Mouse (Mus musculus) adrenal gland, adult 8-10 months (tissue): ENCODE data around the gene Tns1. TPM values are rescaled to one million over a fixed set of nuclear protein-coding genes. Genes with fewer than 3 reads are reported as not detected.

ENCODE experiments used
- DNase-seq: peaks from one replicate; pipeline ENCODE4 v3.0.0; 2022
- total RNA-seq, 4 experiments: library from RNA; stranded (reverse); gene quantifications; 2 replicates each; pipeline ENCODE4 v1.2.4; 2022

The Tns1 gene
- total RNA-seq, 4 experiments from 2014 or later, result 461 to 578 (median 489) TPM

- DNase-seq, result no peak
Observed at GRCm38 (mm10) chr1:74012706-74013105, 111.5 kb downstream of the Tns1 start.

- DNase-seq, result no peak
Observed at GRCm38 (mm10) chr1:74009495-74009894, 114.8 kb downstream of the Tns1 start.

DNA sequence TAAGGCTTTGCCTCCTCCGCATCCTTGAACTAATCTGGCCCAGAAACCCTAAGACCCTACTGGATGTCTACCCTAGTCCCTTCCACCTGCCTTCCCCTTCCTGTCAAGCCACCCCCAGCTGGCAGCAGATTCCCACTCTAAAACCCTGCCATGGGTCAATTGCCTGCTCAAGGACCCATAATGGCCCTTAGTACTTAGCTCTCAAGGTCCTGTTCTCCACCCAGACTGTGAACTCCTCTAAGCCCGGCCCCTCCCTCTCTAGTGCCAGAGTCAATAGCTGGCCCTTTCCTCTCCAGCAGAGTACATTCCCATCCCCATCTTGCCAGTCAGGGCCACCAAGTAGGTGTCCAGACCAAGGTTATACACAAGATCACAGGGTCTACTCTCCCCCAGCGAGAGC lies 115.3 kb downstream of the Tns1 start:
- DNase-seq, result no peak

DNA sequence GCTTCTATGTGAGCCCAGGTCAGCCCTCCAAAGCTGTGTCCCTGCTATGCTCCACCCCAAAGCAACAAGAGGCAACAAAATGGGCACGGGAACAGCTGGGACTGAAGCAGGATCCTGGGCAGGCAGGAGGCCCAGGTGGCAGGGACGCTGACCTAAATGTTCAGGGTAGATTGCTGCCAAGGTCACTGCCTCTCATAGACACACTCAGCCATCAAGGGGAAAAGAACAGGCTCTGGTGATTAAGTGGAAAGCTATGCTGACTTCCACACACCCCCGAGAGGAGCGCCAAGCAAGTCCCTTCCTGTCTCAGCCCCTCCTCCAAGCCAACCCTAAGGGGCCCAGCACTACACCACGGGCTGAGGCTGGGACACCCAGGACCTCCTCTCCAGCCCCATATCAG lies 115.8 kb downstream of the Tns1 start:
- DNase-seq, result peak; percentile 88

DNA sequence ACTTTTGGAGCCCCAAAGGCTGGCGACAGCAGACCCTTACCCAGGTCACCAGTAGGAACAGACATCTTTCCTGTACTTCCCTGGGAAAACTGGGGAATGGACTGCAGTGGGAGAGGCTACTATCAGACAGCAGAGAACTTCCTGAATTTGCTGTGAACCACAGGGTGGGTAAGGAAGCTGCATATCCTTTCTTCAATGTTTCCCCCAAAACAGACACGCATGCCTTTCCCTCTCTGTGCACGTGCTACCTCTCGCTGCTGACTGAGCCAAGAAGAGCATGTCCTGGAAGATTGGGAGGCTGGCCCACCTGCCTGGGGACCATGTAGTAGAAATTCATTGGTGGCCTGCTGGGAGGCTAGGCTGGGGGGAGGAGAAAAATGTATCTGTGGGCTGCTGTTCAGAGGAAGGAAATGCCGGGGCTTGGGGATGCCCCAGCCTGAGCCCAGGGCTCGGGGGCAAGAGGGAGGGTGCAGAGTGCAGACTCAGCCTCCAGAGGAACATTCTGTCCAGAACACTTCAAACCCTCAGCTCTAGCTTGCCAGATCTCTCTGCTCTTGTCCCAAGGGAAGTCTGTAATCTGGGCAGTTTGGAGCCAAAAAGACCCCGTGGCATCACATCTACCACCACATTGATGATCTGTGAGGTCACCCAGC lies 116.7 kb downstream of the Tns1 start:
- no peak for DNase-seq

DNA sequence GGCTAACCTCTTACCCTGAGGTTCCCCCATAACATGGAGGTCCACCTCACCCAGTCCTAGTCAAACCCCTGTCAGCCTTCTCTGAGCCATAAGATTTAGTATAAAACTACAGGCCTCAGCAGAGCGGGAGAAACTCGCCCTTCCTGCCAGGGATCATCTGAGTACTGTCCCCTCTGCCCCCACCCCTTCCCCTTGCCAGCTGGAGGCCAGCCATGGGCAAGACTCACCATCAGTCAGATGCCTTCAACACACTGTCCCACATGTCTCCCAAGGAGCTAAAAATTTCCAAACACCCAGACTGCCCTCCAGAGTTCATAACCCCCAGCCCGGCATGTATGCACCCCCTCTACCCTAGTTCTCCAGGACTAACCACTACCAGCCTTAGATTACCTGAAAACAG lies 119.2 kb downstream of the Tns1 start:
- DNase-seq, result peak; percentile 80

DNA sequence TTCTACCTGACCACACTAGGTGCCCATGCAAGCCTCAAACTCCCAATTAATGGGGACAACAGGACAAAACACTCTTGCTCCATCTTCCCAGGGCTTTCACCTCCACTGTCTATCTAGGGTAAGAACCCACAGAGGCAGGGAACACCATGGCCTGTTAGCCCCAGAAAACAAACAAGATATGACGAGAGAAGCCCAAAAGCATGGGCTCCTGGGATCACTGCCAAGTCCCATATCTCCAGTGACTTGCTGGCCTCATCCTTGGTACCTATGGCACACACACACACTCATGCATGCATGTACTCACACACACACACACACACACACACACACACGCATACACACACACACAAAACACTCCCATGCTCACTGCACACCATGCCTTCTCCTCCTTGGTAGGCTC lies 120.5 kb downstream of the Tns1 start:
- no peak for DNase-seq

DNA sequence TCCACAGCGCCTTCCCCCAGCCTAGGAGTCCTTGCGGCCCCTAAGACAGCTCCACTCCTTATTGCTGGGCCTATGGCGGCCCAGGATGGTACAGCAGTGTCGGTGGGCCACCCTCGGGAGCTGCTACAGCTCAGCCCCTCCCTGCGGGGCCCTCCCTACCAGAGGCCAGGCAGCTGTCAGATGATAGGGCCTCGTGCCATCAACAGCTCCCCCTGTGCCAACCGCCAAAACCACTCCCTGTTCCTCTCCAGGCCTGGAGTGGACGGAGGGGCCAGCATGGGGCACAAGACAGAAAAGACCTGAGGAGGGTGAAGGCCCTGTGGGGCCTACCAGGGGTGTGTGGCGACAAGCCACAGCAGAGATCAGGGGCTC lies 122.8 kb downstream of the Tns1 start:
- no peak for DNase-seq

- DNase-seq, result no peak
Observed at GRCm38 (mm10) chr1:74000810-74001448, 123.3 kb downstream of the Tns1 start.

DNA sequence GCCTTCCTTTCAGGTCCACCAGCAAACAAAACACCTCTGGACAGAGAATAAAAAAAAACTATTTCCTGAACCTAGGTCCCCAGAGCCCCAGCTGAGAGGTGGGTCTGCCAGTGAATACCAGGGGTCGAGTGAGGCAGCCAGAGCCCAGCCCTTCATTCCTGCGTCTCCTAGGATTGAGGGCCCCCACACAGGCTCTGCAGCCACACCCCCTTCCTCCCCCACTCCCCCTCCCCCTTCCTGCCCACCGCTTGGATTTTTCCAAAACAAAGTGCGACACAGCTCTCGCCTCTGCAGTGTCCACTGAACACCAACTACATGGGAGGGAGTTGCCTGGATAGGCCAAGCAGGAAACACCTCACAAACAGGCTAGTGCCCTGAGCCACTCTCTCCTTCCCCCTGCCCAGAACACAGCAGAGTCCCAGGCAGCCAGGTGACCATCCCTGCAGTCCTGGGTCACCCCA lies 124.0 kb downstream of the Tns1 start:
- DNase-seq, result no peak

GRCm38 (mm10) chr1:73999533-73999932 lies 124.7 kb downstream of the Tns1 start:
- DNase-seq, result no peak

DNA sequence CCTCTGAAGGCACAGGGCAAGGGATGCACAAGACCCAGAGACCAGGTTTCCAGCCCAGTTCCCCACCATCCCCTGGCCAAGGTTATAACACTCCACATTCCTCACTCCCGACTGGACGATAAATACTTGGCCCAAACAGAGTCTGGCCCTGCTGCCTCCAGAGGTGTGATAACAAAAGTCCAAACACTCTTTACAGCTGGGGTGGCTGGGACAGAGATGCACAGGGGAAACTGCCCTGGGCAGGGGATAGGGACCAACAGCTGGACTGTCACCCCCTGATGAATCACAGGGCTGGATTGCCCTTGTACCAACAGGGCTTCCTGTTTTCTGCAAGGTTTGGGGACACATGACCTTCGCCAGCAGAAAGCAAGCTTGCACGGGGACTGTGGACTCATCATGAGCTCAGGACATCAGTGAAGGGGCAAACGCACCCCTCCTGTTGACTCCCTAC lies 125.3 kb downstream of the Tns1 start:
- peak; percentile 81 for DNase-seq

DNA sequence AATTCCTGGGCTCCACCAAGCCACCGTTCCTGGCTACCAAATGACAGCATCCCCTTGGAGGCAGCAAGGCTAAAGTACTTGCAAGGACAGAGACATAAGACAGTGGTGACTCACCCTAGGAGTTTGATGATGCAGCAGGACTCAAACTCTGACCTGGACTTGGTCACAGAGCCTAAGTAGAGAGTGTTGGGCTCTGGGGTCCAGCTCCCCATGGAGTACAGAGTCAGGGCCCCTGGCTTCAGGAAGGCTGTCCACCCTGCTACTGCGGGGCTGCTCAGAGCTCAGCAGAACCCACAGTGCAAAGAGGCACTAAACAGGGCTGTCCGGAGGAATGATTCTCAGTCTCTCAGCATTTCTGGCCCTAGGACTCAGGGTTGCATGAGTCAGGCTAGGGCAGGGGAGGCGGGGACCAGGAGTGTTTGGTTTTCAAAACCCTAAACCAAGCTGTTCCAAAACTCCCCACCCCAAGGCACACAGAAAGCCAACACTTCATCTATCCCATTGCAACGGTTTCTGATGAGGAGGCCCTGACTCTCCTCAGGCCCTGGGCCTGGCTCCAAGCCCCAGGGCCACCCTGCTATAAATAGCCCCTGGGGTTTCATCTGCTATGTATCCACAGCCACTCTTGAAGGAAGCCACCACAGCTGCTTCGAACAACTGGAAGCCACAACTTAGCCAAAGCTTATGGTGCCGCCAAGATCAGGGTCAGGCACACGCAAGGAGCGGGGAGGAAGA lies 126.0 kb downstream of the Tns1 start:
- DNase-seq, result peak; percentile 82

- no peak for DNase-seq
Observed at GRCm38 (mm10) chr1:73997341-73997740, 126.9 kb downstream of the Tns1 start.

GRCm38 (mm10) chr1:73996650-73997049 lies 127.6 kb downstream of the Tns1 start:
- DNase-seq, result no peak

- no peak for DNase-seq
Observed at GRCm38 (mm10) chr1:73996209-73996608, 128.0 kb downstream of the Tns1 start.

DNA sequence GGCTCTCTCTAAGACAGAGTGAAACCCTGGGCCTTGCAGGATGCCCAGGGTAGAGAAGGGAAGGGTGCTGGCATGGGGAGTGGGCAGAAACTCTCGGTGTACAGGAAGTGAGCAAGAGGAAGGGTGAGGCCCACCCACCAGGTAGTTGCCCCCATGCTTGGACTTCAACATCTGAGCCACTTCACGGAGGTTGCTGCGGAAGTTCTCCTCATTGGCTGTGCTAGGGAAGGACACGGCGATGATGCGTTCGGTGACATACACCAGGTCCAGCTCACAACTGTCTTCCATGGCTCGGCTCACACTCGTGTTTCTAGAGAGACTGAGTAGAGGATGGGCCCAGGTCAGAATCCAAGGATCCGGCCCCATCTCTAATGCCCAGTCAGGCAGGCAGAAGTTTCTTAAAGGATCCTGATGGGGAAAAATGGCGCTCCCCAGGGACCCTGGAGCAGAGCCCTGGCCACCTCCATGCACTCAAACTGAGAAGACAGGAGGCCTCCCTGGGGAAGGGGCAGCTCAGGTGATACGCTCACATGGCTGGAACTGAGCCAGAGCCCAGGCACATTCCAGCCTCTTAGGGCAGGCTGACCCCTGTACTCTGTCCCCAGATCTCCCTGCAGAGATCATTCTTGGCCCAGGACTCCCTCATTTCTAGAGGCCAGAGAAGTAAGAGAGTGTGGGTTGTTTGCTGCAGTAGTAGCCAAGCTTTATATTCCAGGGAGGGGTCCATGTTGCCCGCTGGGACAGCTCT lies 129.0 kb downstream of the Tns1 start:
- no peak for DNase-seq

GRCm38 (mm10) chr1:73993901-73994426 lies 130.3 kb downstream of the Tns1 start:
- DNase-seq, result no peak

- no peak for DNase-seq
Observed at GRCm38 (mm10) chr1:73993279-73993678, 131.0 kb downstream of the Tns1 start.

DNA sequence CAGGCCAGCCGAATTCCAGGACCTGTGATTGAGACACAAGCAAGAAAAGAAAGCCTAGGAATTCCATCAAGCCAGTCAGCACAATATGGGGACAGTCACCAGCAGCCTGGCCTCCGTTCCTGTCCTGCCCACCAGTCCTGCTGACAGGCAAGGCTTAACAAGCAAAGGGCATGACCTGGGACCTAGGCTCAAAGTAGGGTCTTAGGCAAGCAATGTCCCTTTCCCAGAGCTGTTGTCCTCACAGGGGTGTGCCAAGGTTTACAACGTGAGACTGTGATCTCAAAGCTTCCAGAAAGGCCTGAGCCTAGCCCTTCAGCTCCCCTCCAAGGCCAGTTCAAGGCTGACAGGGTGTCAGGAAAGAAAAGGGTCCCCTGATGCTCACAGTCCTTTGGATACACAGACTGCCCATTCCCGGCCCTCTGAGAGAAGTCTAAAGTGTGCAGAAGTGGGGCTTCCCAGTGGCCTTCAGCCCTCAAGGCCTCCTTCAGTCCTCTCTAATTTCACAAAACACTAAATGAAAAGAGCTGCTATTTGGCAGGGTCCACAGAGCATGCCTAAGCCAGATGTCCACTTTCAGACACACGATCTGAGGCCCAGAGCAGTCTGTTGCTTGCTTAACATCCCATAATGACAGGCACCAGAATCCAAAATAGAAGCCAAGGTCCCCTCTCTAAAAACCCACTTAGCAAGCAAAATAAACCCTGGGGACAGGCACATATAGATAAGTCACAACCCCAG lies 131.9 kb downstream of the Tns1 start:
- no peak for DNase-seq

DNA sequence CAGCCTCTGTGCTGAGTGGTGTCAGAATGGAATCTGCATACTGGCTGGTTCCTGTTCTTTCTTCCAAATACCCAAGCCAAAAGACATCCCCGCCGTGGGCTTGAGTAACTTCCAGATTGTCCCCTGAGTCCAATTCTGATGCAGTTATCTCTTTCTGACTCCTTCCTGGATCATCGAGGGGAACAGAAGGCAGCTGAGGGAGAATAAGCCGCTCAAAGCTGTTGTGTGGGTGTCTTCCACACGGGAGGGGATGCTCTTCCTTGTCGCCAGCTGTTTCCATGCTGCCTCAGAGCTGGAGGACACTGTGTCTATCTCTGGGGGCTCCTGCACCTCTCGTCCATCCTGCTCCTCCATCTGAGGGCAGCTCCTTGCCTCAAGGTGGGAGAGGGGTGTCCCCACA lies 133.0 kb downstream of the Tns1 start:
- no peak for DNase-seq

DNA sequence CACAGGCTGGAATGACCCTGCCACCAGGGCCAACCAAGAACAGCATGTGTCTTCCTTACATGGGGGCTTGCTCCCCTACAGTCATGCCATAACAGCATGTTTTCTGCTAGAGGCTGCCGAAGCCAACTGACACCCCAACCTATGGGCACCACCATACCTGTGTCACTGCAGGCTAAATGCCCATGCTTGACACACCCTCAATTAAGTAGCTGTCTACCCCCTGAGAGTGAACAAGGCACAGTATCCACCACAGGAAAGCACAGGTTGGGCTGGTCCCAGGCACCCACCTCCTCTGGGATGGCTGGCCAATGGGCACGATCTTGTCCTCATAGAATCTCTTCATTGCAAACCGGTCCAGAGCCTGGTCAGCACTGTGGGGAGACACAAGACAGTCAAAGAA lies 134.2 kb downstream of the Tns1 start:
- no peak for DNase-seq
